14 mouse cellular contexts compared by ENCODE assay signal in the genomic region with DNA sequence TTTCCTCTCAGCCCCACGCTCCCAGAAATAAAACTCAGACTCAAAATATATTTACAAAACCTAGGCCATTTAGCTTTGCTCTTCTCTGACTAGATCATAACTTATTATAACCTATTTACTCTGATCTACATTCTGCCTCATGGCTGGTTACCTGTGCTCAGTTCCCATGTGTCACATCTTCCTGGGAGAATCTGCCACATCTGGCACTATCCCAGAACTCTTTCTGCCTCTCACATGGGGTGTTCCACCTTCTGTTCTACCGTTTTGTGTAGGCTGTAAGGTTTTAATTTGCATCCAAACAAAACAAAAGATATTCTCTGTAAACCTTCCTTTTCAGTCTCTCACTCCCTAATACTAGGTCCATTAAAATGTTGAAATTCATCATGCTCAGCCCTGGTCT.
A peak's percentile ranks its signal among the peaks of the same experiment; 100 is the strongest.
DNase-seq lines count a peak whose midpoint lies in the region.
"Had no signal": no experiment of that assay in that cellular context is flagged by ENCODE, and none has a peak within 500 bp of the region (broad histone marks: within the 10 kb centered on the region; RNA-seq: fewer than 3 reads in every experiment).

No protein-coding gene starts in this region.

- intact Hi-C loops in left cerebral cortex, postnatal 4 days (cut with DNase I) = no loop called here

- peak; percentile 86 for DNase-seq in brain, adult 2 months (ENCODE audit: low read depth, low spot score)
- peak; percentile 59 to 69 for DNase-seq in cerebellum, adult 18-20 months
- DNase-seq in cerebellum, adult 9-11 months = peak; percentile 75
- peak; percentile 33 to 38 for DNase-seq in cerebellum, postnatal 36 days
- no peak for DNase-seq in adrenal gland, postnatal 14 days
- no peak for DNase-seq in left cerebral cortex, postnatal 4 days
- DNase-seq in adrenal gland, adult 18-20 months (ENCODE audit: low spot score in 2 of 2) = no peak
- DNase-seq: adrenal gland, adult 2 months; adrenal gland, postnatal 36 days; gastrocnemius, postnatal 10 days; heart, adult 18-20 months; heart, postnatal 10 days; heart, postnatal 4 days; kidney, adult 18-20 months had no signal

Comparison
In these comparisons a context has a peak if more than half of its experiments do, and no peak if none do; other contexts are left out.
1. DNase-seq: peak in brain, adult 2 months (single experiment), cerebellum, adult 18-20 months (2 of 2), cerebellum, adult 9-11 months (single experiment) and cerebellum, postnatal 36 days (2 of 2); none in adrenal gland, postnatal 14 days (single experiment), left cerebral cortex, postnatal 4 days (single experiment) and adrenal gland, adult 18-20 months (0 of 2).